Mouse (Mus musculus): Measurements from ENCODE around the gene AL732309.1. TPM values are rescaled to one million over a fixed set of nuclear protein-coding genes. Genes with fewer than 3 reads are reported as not detected.
"Not testable (repeated sequence)": the region's sequence is repeated elsewhere in the genome, so short reads cannot be mapped to it uniquely, and the experiment has no call there.

AL732309.1 gene
- total RNA-seq, 2 experiments from 2014 or later: 1.9 to 3.2 TPM

- intact Hi-C loops (cut with DNase I): loop anchor here (5.0 kb wide), 1 partner anchor 60 kb away; the partner anchor contains the start of gene Man1b1
- DNase-seq (ENCODE audit: low spot score in 2 of 2): peak; percentile 97 to 98
Measured at GRCm38 (mm10) chr2:25271827-25272511, 25.3 kb upstream of the AL732309.1 start, which contains the start of the genes Ssna1 and Anapc2. Gene Ssna1 (minus strand): TSS chr2:25272438. Gene Anapc2 (plus strand): TSS chr2:25272478.

- no peak for DNase-seq (ENCODE audit: low spot score in 2 of 2)
- intact Hi-C loops (cut with DNase I): no loop called here
Measured at GRCm38 (mm10) chr2:25267746-25268309, 21.2 kb upstream of the AL732309.1 start.

GRCm38 (mm10) chr2:25267241-25267640, 20.6 kb upstream of the AL732309.1 start:
- intact Hi-C loops (cut with DNase I): no loop called here

GRCm38 (mm10) chr2:25266720-25267119, 20.1 kb upstream of the AL732309.1 start:
- intact Hi-C loops (cut with DNase I): no loop called here
- DNase-seq (ENCODE audit: low spot score in 2 of 2): peak in 1 of 2 experiments; percentile 54

More at GRCm38 (mm10) chr2:25267241-25267640, 20.6 kb upstream of the AL732309.1 start:
- no peak for DNase-seq (ENCODE audit: low spot score in 2 of 2)

- intact Hi-C loops (cut with DNase I): no loop called here
- no peak for DNase-seq (ENCODE audit: low spot score in 2 of 2)
Measured at GRCm38 (mm10) chr2:25265897-25266656, 19.4 kb upstream of the AL732309.1 start.

GRCm38 (mm10) chr2:25264851-25265250, 18.2 kb upstream of the AL732309.1 start:
- DNase-seq (ENCODE audit: low spot score in 2 of 2): no peak
- intact Hi-C loops (cut with DNase I): no loop called here

- no peak for DNase-seq (ENCODE audit: low spot score in 2 of 2)
- intact Hi-C loops (cut with DNase I): no loop called here
Measured at GRCm38 (mm10) chr2:25264286-25264660, 17.6 kb upstream of the AL732309.1 start.

GRCm38 (mm10) chr2:25263623-25264285, 17.1 kb upstream of the AL732309.1 start:
- intact Hi-C loops (cut with DNase I): loop anchor here (2.0 kb wide), 1 partner anchor 39 kb away; the partner anchor contains the start of gene Tubb4b
- DNase-seq (ENCODE audit: low spot score in 2 of 2): no peak

- no peak for DNase-seq (ENCODE audit: low spot score in 2 of 2)
Measured at GRCm38 (mm10) chr2:25262795-25263622, 16.3 kb upstream of the AL732309.1 start.

GRCm38 (mm10) chr2:25262291-25262767, 15.7 kb upstream of the AL732309.1 start, which contains the start of gene Tprn:
Gene Tprn (plus strand): TSS chr2:25262618.
- intact Hi-C loops (cut with DNase I): loop anchor here (2.0 kb wide), 1 partner anchor 38 kb away; the partner anchor contains the start of gene Tubb4b
- DNase-seq (ENCODE audit: low spot score in 2 of 2): peak; percentile 92 to 94

More at GRCm38 (mm10) chr2:25262795-25263622, 16.3 kb upstream of the AL732309.1 start:
- intact Hi-C loops (cut with DNase I): loop anchor here (2.0 kb wide), 1 partner anchor 38 kb away; the partner anchor contains the start of gene Tubb4b

- DNase-seq (ENCODE audit: low spot score in 2 of 2): no peak
- intact Hi-C loops (cut with DNase I): loop anchor here (2.0 kb wide), 1 partner anchor 37 kb away; the partner anchor contains the start of gene Tubb4b
Measured at GRCm38 (mm10) chr2:25261870-25262269, 15.2 kb upstream of the AL732309.1 start.

- intact Hi-C loops (cut with DNase I): no loop called here
- no peak for DNase-seq (ENCODE audit: low spot score in 2 of 2)
Measured at GRCm38 (mm10) chr2:25258887-25259286, 12.2 kb upstream of the AL732309.1 start.

- intact Hi-C loops (cut with DNase I); DNase-seq (ENCODE audit: low spot score in 2 of 2): not testable (repeated sequence)
Measured at GRCm38 (mm10) chr2:25257250-25257649, 10.6 kb upstream of the AL732309.1 start.

GRCm38 (mm10) chr2:25256443-25257109, 9.9 kb upstream of the AL732309.1 start:
- DNase-seq (ENCODE audit: low spot score in 2 of 2); intact Hi-C loops (cut with DNase I): not testable (repeated sequence)

- peak; percentile 88 to 90 for DNase-seq (ENCODE audit: low spot score in 2 of 2)
- intact Hi-C loops (cut with DNase I): loop anchor here (2.0 kb wide), 1 partner anchor 61 kb away; no protein-coding TSS in a partner anchor
Measured at GRCm38 (mm10) chr2:25255284-25255779, 8.7 kb upstream of the AL732309.1 start, which contains the start of gene Tmem203. Gene Tmem203 (plus strand): TSS chr2:25255439.

- no peak for DNase-seq (ENCODE audit: low spot score in 2 of 2)
- intact Hi-C loops (cut with DNase I): no loop called here
Measured at GRCm38 (mm10) chr2:25252331-25252730, 5.7 kb upstream of the AL732309.1 start.

- no peak for DNase-seq (ENCODE audit: low spot score in 2 of 2)
- intact Hi-C loops (cut with DNase I): no loop called here
Measured at GRCm38 (mm10) chr2:25244144-25244543, 2.5 kb downstream of the AL732309.1 start.
